Mouse (Mus musculus) testis, postnatal 10 days (tissue): Measurements from ENCODE around the gene Fam57b.
A peak's percentile ranks its signal among the peaks of the same experiment; 100 is the strongest.

Source experiments
- DNase-seq: peaks from one replicate; pipeline ENCODE4 v3.0.0; 2021; ENCODE audit warnings: low spot score

Fam57b gene

GRCm38 (mm10) chr7:126797411-126798126 is at the start of gene Fam57b:
TSS of gene Fam57b (plus strand) at chr7:126797668.
- DNase-seq: peak; percentile 76

- no peak for DNase-seq
Observed at GRCm38 (mm10) chr7:126748824-126749223, 48.6 kb upstream of the Fam57b start.

- DNase-seq: peak; percentile 56
Observed at GRCm38 (mm10) chr7:126749582-126750343, 47.7 kb upstream of the Fam57b start.

GRCm38 (mm10) chr7:126754866-126755265 is 42.6 kb upstream of the Fam57b start:
- peak; percentile 89 for DNase-seq

GRCm38 (mm10) chr7:126758539-126758938 is 38.9 kb upstream of the Fam57b start:
- DNase-seq: no peak

GRCm38 (mm10) chr7:126759050-126759671 is 38.3 kb upstream of the Fam57b start, which contains the start of gene Mapk3:
TSS of gene Mapk3 (plus strand) at chr7:126759601.
- DNase-seq: peak; percentile 92

- no peak for DNase-seq
Observed at GRCm38 (mm10) chr7:126759672-126760390, 37.6 kb upstream of the Fam57b start.

GRCm38 (mm10) chr7:126760391-126760802 is 37.1 kb upstream of the Fam57b start:
- DNase-seq: peak; percentile 78

GRCm38 (mm10) chr7:126760956-126761355 is 36.5 kb upstream of the Fam57b start:
- DNase-seq: no peak

- DNase-seq: no peak
Observed at GRCm38 (mm10) chr7:126761529-126762067, 35.9 kb upstream of the Fam57b start.

GRCm38 (mm10) chr7:126762471-126763008 is 34.9 kb upstream of the Fam57b start:
- DNase-seq: no peak

GRCm38 (mm10) chr7:126765540-126765939 is 31.9 kb upstream of the Fam57b start:
- no peak for DNase-seq

- no peak for DNase-seq
Observed at GRCm38 (mm10) chr7:126766201-126766600, 31.3 kb upstream of the Fam57b start, which contains the start of gene Gdpd3. TSS of gene Gdpd3 (plus strand) at chr7:126766334.

- no peak for DNase-seq
Observed at GRCm38 (mm10) chr7:126767001-126767400, 30.5 kb upstream of the Fam57b start.

- no peak for DNase-seq
Observed at GRCm38 (mm10) chr7:126770784-126771183, 26.7 kb upstream of the Fam57b start.

GRCm38 (mm10) chr7:126773351-126773750 is 24.1 kb upstream of the Fam57b start:
- DNase-seq: no peak

GRCm38 (mm10) chr7:126774463-126774862 is 23.0 kb upstream of the Fam57b start:
- DNase-seq: no peak

- no peak for DNase-seq
Observed at GRCm38 (mm10) chr7:126775185-126775977, 22.1 kb upstream of the Fam57b start.

GRCm38 (mm10) chr7:126775978-126776234 is 21.6 kb upstream of the Fam57b start:
- DNase-seq: no peak

GRCm38 (mm10) chr7:126776598-126777057 is 20.8 kb upstream of the Fam57b start, which contains the start of gene Ypel3:
TSS of gene Ypel3 (plus strand) at chr7:126776955.
- peak; percentile 96 for DNase-seq

GRCm38 (mm10) chr7:126777476-126777875 is 20.0 kb upstream of the Fam57b start:
- no peak for DNase-seq
